Comparison of ENCODE assay signal across 8 mouse cellular contexts in genomic region chr14:30716953-30717285, GRCm38 (mm10). TPM values are rescaled to one million over a fixed set of nuclear protein-coding genes. Genes with fewer than 3 reads are reported as not detected.
DNase-seq lines count a peak whose midpoint lies in the region; ATAC-seq and TF ChIP-seq lines count a peak whose summit lies in the region.

No protein-coding gene starts in this region.

- DNase-seq in testis, postnatal 14 days (ENCODE audit: low spot score): no peak
- DNase-seq in embryo, embryonic 11 days: peak; percentile 23
- no peak for DNase-seq in left cerebral cortex, postnatal 36 days (ENCODE audit: low spot score in 2 of 2)

- WGBS in hindbrain, embryonic 16.5 days: 5% methylated on average over 7 of the region's 7 CpGs
- 9% methylated on average over 7 of the region's 7 CpGs for WGBS in lung, embryonic 16.5 days
- 8% methylated on average over 7 of the region's 7 CpGs for WGBS in stomach, embryonic 14.5 days

- peak overlapping the region; percentile 89 for H3K9ac ChIP-seq in hindbrain, embryonic 16.5 days (ENCODE audit: low read depth, low read length)
- H3K9ac ChIP-seq in lung, embryonic 16.5 days (ENCODE audit: low read length): peak overlapping the region; percentile 89
- H3K9ac ChIP-seq in stomach, embryonic 14.5 days (replicated peaks; ENCODE audit: low read depth, low read length): peak overlapping the region; percentile 81; the same call in 1 of the 2 replicates

- no peak for ATAC-seq in hindbrain, embryonic 16.5 days
- no peak for ATAC-seq in lung, embryonic 16.5 days (ENCODE audit: low read depth)
- no peak for ATAC-seq in stomach, embryonic 14.5 days (ENCODE audit: insufficient number of reproducible peaks, insufficient read depth, low FRiP score, low read depth)
- no peak for ATAC-seq in megakaryocyte-erythroid progenitor cell, adult 5-6 weeks (replicated peaks; ENCODE audit: low FRiP score, low TSS enrichment, poor library complexity, severe bottlenecking)

- H3K4me2 ChIP-seq in hindbrain, embryonic 16.5 days (ENCODE audit: low read length): peak overlapping the region; percentile 80
- peak overlapping the region; percentile 96 for H3K4me2 ChIP-seq in lung, embryonic 16.5 days (ENCODE audit: low read depth, low read length)
- H3K4me2 ChIP-seq in stomach, embryonic 14.5 days (replicated peaks; ENCODE audit: low read depth, low read length): peak overlapping the region; percentile 72

- H3K36me3 ChIP-seq in testis, adult 2 months (ENCODE audit: control insufficient read depth, insufficient read depth, low read length): no peaks in the 10 kb centered on the region
- H3K36me3 ChIP-seq in hindbrain, embryonic 16.5 days (ENCODE audit: control insufficient read depth, insufficient read depth, low read length): no peaks in the 10 kb centered on the region
- H3K36me3 ChIP-seq in lung, embryonic 16.5 days (ENCODE audit: control insufficient read depth, insufficient read depth, low read length): no peaks in the 10 kb centered on the region
- H3K36me3 ChIP-seq in stomach, embryonic 14.5 days (ENCODE audit: control insufficient read depth, insufficient read depth, low read length): no peaks in the 10 kb centered on the region

- peak overlapping the region; percentile 86 for H3K4me3 ChIP-seq in testis, adult 2 months (ENCODE audit: control insufficient read depth, low read depth, low read length)
- H3K4me3 ChIP-seq in hindbrain, embryonic 16.5 days (ENCODE audit: low read length): peak overlapping the region; percentile 93
- H3K4me3 ChIP-seq in lung, embryonic 16.5 days (ENCODE audit: low read length): peak overlapping the region; percentile 95
- peak overlapping the region; percentile 84 for H3K4me3 ChIP-seq in stomach, embryonic 14.5 days (ENCODE audit: low read depth, low read length)

- intact Hi-C loops in left cerebral cortex, postnatal 36 days (cut with DNase I): no loop called here

- H3K27ac ChIP-seq in testis, adult 2 months (ENCODE audit: control insufficient read depth, insufficient read depth, low read depth, low read length): peak overlapping the region; percentile 81
- H3K27ac ChIP-seq in hindbrain, embryonic 16.5 days (ENCODE audit: low read depth, low read length): no peak overlapping the region; the same call in 1 of the 2 replicates
- H3K27ac ChIP-seq in lung, embryonic 16.5 days (ENCODE audit: low read length): no peak overlapping the region
- H3K27ac ChIP-seq in stomach, embryonic 14.5 days (ENCODE audit: low read length): no peak overlapping the region

- no peaks in the 10 kb centered on the region for H3K27me3 ChIP-seq in testis, adult 2 months (ENCODE audit: control insufficient read depth, insufficient read depth, low read length)
- no peaks in the 10 kb centered on the region for H3K27me3 ChIP-seq in hindbrain, embryonic 16.5 days (replicated peaks; ENCODE audit: control insufficient read depth, insufficient read depth, low read length)
- H3K27me3 ChIP-seq in lung, embryonic 16.5 days (ENCODE audit: control insufficient read depth, insufficient read depth, low read depth, low read length): peaks cover 10% of the 10 kb centered on the region
- no peaks in the 10 kb centered on the region for H3K27me3 ChIP-seq in stomach, embryonic 14.5 days (ENCODE audit: control insufficient read depth, insufficient read depth, low read length)

- H3K4me1 ChIP-seq in testis, adult 2 months (ENCODE audit: control insufficient read depth, insufficient read depth, low read length): peaks cover 7% of the 10 kb centered on the region
- peaks cover 8% of the 10 kb centered on the region for H3K4me1 ChIP-seq in hindbrain, embryonic 16.5 days (ENCODE audit: control insufficient read depth, insufficient read depth, low read depth, low read length)
- H3K4me1 ChIP-seq in lung, embryonic 16.5 days (replicated peaks; ENCODE audit: control insufficient read depth, insufficient read depth, low read length): 0 out of 2 replicates have a peak, but pooled peaks cover 4% of the 10 kb centered on the region
- H3K4me1 ChIP-seq in stomach, embryonic 14.5 days (ENCODE audit: control insufficient read depth, insufficient read depth, low read length): no peaks in the 10 kb centered on the region; the same call in 1 of the 2 replicates

- TF ChIP-seq POLR2A in testis, adult 2 months (IDR thresholded peaks at IDR 0.05; ENCODE audit: control insufficient read depth, low read depth, low read length): no peak

- H3K9me3 ChIP-seq in hindbrain, embryonic 16.5 days (ENCODE audit: control insufficient read depth, low read length): no peaks in the 10 kb centered on the region
- no peaks in the 10 kb centered on the region for H3K9me3 ChIP-seq in lung, embryonic 16.5 days (ENCODE audit: control insufficient read depth, low read length)
- H3K9me3 ChIP-seq in stomach, embryonic 14.5 days (ENCODE audit: control insufficient read depth, low read depth, low read length): no peaks in the 10 kb centered on the region

- TF ChIP-seq CTCF in testis, adult 2 months (IDR thresholded peaks at IDR 0.05; ENCODE audit: control insufficient read depth, insufficient read depth, insufficient replicate concordance, low read depth, low read length): no peak

RNA-seq across cellular contexts. Expression of gene Sfmbt1, which starts 2.3 kb away (rescaled TPM):
- 21.5 and 25.6 TPM in 2 replicates for polyA plus RNA-seq in testis, adult 2 months (2012; rRNA removed)
- polyA plus RNA-seq in hindbrain, embryonic 16.5 days (2015; fragmentation: Nextera tagmentation; extraction: Ambion mirVana): 15.1 and 15.9 TPM in 2 replicates
- polyA plus RNA-seq in lung, embryonic 16.5 days (2015; fragmentation: Nextera tagmentation; extraction: Ambion mirVana): 10.6 and 11.6 TPM in 2 replicates
- polyA plus RNA-seq in stomach, embryonic 14.5 days (2014; fragmentation: Nextera tagmentation; extraction: Ambion mirVana): 13.9 and 15.0 TPM in 2 replicates
- 22.3 and 26.3 TPM in 2 replicates for total RNA-seq in megakaryocyte-erythroid progenitor cell, adult 5-6 weeks (2014; fragmentation: Nextera tagmentation)
- 12.7 and 13.7 TPM in 2 replicates for total RNA-seq in megakaryocyte-erythroid progenitor cell, adult 5-6 weeks (2017)
- 10 to 100 TPM; 33.3 to 35.2 TPM for total RNA-seq in left cerebral cortex, postnatal 36 days (2021)
